Mouse (Mus musculus): ENCODE measurements around the gene Actl11.
A peak's percentile ranks its signal among the peaks of the same experiment; 100 is the strongest.

The Actl11 gene

GRCm38 (mm10) chr9:107928169-107928568 lies at the start of gene Actl11:
Actl11 (plus strand) TSS chr9:107928469.
- DNase-seq (ENCODE audit: low spot score in 2 of 2): no peak

DNA sequence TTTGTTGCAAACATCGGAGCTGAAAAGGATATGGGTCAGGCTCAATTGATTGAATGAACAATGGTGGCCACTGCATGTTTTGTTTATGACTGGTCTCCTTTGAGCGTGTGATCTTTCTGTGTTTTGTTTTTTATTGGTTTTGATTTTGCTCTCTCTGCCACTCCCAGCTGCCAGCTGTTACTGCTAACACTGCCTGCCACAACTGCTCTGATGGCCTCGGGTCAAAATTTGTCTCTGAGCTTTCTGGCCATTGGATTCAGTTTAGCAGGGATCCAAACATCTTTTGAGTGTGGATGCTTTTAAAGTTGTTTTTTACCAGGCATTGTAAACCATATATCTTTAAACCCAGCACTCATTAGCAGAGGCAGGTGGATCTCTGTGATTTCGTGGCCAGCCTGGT lies 47.9 kb upstream of the Actl11 start:
- no peak for DNase-seq (ENCODE audit: low spot score in 2 of 2)

- DNase-seq (ENCODE audit: low spot score in 2 of 2): peak; percentile 77 to 79
These were observed 40.4 kb upstream of the Actl11 start, which contains the start of gene Mon1a for GRCm38 (mm10) chr9:107887804-107888266. Mon1a (plus strand) TSS chr9:107888151.

GRCm38 (mm10) chr9:107888267-107888850 lies 39.9 kb upstream of the Actl11 start:
- peak in 1 of 2 experiments; percentile 13 for DNase-seq (ENCODE audit: low spot score in 2 of 2)

- no peak for DNase-seq (ENCODE audit: low spot score in 2 of 2)
These were observed 38.0 kb upstream of the Actl11 start for GRCm38 (mm10) chr9:107890260-107890659.

DNA sequence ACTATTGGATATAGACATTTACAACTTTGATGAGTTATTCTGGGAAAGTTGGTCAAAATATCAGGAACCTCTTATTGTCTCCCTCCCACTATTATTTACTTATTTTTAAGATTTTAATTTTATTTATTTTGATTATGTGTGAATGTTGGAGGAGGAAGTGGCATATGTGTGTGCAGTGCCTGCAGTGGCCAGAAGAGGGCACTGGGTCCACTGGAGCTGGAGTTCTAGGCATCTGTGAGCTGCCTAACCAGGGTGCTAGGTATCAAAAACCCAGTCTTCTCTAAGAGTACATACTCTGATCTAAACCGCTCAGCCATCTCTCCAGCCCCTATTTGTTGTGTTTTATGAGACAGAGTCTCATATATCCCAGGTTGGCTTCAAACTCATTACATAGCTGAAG lies 37.2 kb upstream of the Actl11 start:
- peak in 1 of 2 experiments; percentile 42 for DNase-seq (ENCODE audit: low spot score in 2 of 2)

GRCm38 (mm10) chr9:107898563-107898962 lies 29.7 kb upstream of the Actl11 start:
- DNase-seq (ENCODE audit: low spot score in 2 of 2): no peak

DNA sequence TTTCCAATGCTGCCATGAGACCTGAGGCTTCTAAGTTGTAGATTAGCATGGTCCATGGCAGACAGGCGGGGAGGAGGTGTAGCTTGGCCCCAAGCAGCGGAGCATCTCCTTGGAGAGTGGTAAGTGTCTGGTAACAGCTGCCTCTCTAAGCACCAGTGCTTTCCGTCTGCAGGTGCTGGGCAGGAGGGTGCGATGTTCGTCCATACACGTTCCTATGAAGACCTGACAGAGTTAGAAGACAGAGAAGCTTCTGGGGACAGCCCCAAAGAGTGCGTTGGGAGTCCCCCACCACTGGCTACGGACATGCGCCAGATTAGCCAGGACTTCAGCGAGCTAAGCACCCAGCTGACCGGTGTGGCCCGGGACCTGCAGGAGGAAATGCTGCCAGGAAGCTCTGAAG lies 28.4 kb upstream of the Actl11 start:
- no peak for DNase-seq (ENCODE audit: low spot score in 2 of 2)

DNA sequence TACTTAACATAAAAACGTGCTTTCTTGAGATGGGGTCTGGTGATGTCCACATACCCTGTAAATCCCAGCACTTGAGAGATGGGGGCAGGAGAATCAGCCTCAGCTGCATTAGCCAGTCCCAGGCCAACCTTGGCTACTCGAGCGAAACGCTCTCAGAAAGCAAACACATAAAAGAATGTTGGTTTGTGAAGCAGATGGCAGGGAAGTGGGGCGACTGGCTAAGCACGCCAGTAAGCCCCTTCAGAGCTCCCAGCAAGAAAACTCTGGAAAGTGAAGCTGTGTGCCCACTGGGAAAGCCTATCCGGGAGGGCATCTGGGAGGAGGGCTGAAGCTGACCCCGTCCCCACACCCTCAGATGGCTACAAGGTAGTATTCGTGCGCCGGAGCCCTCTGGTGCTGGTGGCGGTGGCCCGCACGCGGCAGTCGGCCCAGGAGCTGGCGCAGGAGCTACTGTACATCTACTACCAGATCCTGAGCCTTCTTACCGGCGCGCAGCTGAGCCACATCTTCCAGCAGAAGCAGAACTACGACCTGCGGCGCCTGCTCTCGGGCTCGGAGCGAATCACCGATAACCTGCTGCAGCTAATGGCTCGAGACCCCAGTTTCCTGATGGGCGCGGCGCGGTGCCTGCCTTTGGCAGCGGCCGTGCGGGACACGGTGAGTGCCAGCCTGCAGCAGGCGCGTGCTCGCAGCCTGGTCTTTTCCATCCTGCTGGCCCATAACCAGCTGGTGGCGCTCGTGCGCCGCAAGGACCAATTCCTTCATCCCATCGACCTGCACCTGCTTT lies 27.2 kb upstream of the Actl11 start:
- DNase-seq (ENCODE audit: low spot score in 2 of 2): peak in 1 of 2 experiments; percentile 45

GRCm38 (mm10) chr9:107901627-107901914 lies 26.7 kb upstream of the Actl11 start:
- no peak for DNase-seq (ENCODE audit: low spot score in 2 of 2)

DNA sequence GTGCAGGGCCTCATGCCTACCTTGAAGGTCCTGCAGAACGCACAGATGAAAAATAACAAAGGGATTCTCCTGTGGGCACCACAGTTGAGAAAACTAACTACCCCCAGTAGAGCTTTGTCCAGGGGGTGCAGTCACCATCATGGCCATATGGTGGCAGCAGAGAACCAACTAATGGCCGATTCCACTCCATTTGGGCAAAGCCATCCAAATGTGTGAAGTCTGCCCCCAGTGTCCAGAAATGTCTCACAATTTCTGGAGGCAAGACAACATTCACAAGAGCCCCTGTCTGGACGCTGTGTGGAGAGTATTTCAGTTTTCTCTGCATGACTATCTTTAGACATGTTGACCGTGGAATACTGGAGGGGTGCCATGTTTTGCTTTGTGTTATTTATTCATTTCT lies 23.5 kb upstream of the Actl11 start:
- peak; percentile 74 to 85 for DNase-seq (ENCODE audit: low spot score in 2 of 2)

- no peak for DNase-seq (ENCODE audit: low spot score in 2 of 2)
These were observed 21.9 kb upstream of the Actl11 start, which contains the start of gene Mst1r for GRCm38 (mm10) chr9:107906252-107906966. Mst1r (plus strand) TSS chr9:107906873.

DNA sequence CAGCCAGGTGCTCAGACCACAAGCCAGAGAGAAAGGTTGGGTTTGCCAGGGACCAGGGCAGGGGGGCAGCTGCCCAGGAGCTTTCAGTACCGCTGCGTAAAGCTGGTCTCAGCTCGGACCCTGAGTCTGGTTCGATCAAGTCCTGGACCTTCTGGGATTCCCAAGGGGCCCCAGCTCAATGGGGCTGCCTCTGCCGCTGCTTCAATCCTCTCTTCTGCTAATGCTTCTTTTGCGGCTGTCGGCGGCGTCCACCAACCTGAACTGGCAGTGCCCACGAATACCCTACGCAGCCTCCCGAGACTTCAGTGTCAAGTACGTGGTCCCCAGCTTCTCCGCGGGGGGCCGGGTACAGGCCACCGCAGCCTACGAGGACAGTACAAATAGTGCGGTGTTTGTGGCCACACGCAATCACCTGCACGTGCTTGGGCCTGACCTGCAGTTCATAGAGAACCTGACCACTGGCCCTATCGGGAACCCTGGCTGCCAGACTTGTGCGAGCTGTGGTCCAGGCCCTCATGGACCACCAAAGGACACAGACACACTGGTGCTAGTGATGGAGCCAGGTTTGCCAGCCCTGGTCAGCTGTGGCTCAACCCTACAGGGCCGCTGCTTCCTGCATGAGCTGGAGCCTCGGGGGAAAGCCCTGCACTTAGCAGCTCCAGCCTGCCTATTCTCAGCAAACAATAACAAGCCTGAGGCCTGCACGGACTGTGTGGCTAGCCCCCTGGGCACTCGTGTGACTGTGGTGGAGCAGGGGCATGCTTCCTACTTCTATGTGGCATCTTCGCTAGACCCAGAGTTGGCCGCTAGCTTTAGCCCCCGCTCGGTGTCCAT lies 21.1 kb upstream of the Actl11 start:
- DNase-seq (ENCODE audit: low spot score in 2 of 2): no peak

- no peak for DNase-seq (ENCODE audit: low spot score in 2 of 2)
These were observed 20.5 kb upstream of the Actl11 start for GRCm38 (mm10) chr9:107907801-107908120.

DNA sequence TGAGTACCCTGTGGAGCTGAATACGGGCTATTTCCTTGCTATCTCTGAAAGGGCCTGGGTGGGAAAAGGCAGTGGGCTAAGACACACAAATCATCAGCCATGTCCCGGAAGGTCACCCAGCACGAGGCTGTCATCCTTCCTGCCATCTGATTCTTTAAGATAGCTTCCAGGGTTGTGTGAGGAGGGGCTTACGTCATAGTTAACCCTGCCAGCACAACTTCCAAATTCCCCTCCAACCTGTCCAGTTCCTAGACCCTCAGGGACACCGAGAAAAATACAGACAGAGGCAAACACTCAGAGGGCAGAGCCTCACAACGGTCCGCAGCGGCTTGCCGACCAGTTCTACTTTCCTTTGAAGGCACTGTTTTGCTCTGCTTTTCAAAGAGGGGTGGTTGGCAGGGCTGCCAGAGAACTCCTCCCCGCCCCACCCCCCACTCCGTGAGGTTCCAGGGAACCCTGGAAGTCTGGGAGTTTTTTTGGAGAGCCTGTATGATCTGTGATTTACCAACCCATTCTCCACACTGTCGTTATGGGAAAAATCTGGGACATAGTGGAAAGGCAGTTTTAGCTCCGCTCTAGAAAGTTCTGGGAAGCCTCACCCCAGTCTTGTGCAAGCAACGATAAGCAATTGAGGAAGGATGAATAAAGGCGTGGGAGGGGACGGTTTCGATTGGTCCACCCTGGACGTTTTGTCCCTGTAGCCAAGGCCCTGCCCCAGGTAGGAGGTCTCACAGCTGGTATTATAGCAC lies 19.7 kb upstream of the Actl11 start:
- DNase-seq (ENCODE audit: low spot score in 2 of 2): no peak

- DNase-seq (ENCODE audit: low spot score in 2 of 2): no peak
These were observed 18.1 kb upstream of the Actl11 start for GRCm38 (mm10) chr9:107910025-107910769.

DNA sequence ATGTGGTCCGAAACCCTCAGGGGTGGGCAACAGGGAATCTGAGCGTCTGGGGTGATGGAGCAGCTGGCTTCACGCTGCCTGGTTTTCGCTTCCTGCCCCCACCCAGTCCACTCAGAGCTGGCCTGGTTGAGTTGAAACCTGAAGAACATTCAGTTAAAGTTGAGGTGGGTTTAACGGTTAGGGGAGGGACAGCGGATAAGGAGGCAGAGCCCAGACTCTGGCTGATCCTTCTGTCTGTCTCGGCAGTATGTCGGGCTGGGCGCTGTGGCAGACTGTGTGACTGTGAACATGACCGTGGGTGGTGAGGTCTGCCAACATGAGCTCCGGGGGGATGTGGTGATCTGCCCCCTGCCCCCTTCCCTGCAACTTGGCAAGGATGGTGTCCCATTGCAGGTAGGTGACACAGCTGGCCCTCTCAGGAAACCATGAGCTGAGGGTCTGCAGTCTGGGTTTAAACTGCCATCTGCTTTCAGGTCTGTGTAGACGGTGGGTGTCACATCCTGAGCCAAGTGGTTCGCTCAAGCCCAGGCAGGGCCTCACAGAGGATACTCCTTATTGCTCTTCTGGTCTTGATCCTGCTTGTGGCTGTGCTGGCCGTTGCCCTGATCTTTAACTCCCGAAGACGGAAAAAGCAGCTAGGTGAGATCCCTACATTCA lies 13.4 kb upstream of the Actl11 start:
- DNase-seq (ENCODE audit: low spot score in 2 of 2): no peak

GRCm38 (mm10) chr9:107917895-107918608 lies 10.2 kb upstream of the Actl11 start:
- DNase-seq (ENCODE audit: low spot score in 2 of 2): no peak

DNA sequence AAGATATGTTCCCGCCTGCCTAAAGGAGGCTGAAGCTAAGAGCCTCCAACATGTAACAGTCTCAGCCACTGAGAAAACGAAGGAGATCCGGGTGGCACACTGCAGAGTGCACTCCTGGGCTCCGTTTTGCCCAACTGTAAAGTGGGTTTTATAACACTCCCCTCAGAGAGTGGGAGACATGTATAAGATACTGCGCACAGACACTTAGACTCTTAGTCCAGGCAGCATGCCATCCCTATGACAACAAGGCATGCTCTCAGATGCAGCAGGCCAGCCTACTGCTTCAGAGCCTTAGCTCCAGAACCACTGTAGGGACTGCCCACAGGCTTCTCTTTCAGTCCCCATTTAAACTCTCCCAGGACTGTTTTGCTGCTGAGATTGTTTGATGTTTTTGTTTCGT lies 9.4 kb upstream of the Actl11 start:
- DNase-seq (ENCODE audit: low spot score in 2 of 2): no peak

All from natural killer cell, adult 2 months (primary cell).